Mouse (Mus musculus): ENCODE data around the gene Mcur1. TPM values are rescaled to one million over a fixed set of nuclear protein-coding genes. Genes with fewer than 3 reads are reported as not detected.
A peak's percentile ranks its signal among the peaks of the same experiment; 100 is the strongest.

Gene Mcur1
- total and polyA plus RNA-seq, 3 experiments, result 26.4 to 49.8 (median 43.9) TPM

DNA sequence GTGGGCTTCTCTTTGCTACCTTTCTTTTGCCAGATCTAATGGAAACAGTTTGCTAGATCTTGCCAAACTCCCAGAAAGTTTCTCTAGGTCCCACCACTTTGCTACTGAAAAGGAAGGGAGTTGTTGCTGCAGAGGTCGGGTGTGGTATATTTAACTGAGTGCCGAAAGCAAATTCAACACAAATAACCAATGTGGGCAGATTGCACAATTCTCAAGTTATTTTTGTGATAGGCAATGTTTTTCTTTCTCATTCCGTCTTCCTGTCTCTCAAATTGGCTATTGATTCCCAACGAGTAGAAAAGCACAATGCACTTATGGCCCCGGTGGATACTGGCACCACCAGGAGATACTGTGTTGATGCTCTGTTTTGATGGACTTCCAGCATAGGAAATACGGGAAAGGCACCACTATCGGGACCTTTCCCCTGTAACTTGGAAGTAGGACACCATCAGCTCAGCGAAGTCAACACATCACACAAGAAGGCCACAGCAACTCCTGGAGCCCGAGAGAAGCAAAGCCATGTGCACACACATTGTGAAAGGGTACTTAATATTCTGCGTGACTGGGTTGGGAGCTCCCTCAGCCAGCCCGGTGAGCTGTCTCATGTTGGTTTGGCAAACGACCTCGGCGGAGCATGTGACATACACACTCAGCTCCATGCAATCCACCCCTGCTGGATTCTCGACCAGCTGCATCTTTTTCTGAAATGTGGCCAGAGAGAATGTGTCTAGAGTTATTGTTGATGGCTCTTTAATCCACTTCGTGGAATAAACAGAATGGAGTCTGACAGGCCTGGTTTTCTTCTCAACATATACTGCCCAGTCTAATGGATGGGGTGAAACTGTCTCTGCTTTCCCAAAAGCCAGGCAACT is 35.3 kb downstream of the Mcur1 start:
- intact Hi-C loops (cut with DNase I), result no loop called here
- Histone ChIP-seq H3K4me3 (no peak overlapping the region), H3K79me2 (replicated peaks; ENCODE audit: control insufficient read depth, insufficient read depth, low read length) (no peaks in the 10 kb centered on the region), H3K36me3 (ENCODE audit: control insufficient read depth, insufficient read depth, low read length) (no peaks in the 10 kb centered on the region; the same call in 1 of the 2 replicates), H3K27ac (peak overlapping the region; percentile 78), H3K9ac (ENCODE audit: low read depth, low read length) (no peak overlapping the region), H3K27me3 (ENCODE audit: control insufficient read depth, insufficient read depth, low read length) (no peaks in the 10 kb centered on the region), H3K4me1 (ENCODE audit: control insufficient read depth, insufficient read depth, low read length) (peaks cover 17% of the 10 kb centered on the region)
- DNase-seq, result peak; percentile 64 to 79
- TF ChIP-seq EP300 (IDR thresholded peaks at IDR 0.05; ENCODE audit: insufficient read depth, low read depth, low read length) (peak; percentile 64; the same call in 1 of the 2 replicates), CTCF (IDR thresholded peaks at IDR 0.05) (peak; percentile 22; the same call in 1 of the 2 replicates), POLR2A (IDR thresholded peaks at IDR 0.05; ENCODE audit: insufficient read depth, low read depth, low read length) (no peak; the same call in 1 of the 2 replicates)
- 19% methylated on average over 16 of the region's 16 CpGs for WGBS

DNA sequence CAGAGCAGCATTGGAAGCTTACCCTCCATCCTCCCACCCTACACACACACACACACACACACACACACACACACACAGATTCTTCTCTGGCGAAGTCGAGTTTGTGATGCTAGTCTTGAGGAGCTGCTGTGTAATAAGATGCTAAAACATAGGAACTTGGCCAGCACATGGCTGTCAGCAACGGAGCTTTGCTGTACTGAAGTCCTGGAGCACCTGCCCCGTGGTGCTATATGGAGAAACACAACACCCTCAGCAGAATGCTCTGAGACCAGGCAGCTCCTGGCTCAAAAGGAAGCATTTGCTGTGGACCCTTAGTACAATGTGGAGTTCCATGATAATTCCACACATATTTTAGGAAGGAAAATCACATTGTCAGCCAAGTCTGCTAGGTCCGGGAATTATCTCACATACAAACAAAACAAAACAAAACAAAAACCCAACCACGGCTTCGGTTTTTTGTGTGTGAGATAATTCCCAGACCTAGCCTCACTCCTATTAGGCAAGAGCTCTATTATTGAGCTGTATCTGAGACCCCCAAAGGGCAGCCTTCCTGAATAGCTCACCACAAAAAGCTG is 36.0 kb downstream of the Mcur1 start:
- 25% methylated on average over 7 of the region's 7 CpGs for WGBS
- H3K4me1 ChIP-seq (ENCODE audit: control insufficient read depth, insufficient read depth, low read length), result peaks cover 17% of the 10 kb centered on the region
- no peaks in the 10 kb centered on the region; the same call in 1 of the 2 replicates for H3K36me3 ChIP-seq (ENCODE audit: control insufficient read depth, insufficient read depth, low read length)
- no peaks in the 10 kb centered on the region for H3K79me2 ChIP-seq (replicated peaks; ENCODE audit: control insufficient read depth, insufficient read depth, low read length)
- no peak overlapping the region for H3K9ac ChIP-seq (ENCODE audit: low read depth, low read length)
- peak in 1 of 2 experiments; percentile 17 for DNase-seq
- TF ChIP-seq EP300 (IDR thresholded peaks at IDR 0.05; ENCODE audit: insufficient read depth, low read depth, low read length), result 0 out of 2 replicates have a peak, but pooled peaks have one; percentile 17
- no peak; the same call in 1 of the 2 replicates for TF ChIP-seq POLR2A (IDR thresholded peaks at IDR 0.05; ENCODE audit: insufficient read depth, low read depth, low read length)
- TF ChIP-seq CTCF (IDR thresholded peaks at IDR 0.05), result no peak
- no peaks in the 10 kb centered on the region for H3K27me3 ChIP-seq (ENCODE audit: control insufficient read depth, insufficient read depth, low read length)
- H3K4me3 ChIP-seq, result no peak overlapping the region
- intact Hi-C loops (cut with DNase I), result no loop called here
- peak overlapping the region; percentile 78 for H3K27ac ChIP-seq

DNA sequence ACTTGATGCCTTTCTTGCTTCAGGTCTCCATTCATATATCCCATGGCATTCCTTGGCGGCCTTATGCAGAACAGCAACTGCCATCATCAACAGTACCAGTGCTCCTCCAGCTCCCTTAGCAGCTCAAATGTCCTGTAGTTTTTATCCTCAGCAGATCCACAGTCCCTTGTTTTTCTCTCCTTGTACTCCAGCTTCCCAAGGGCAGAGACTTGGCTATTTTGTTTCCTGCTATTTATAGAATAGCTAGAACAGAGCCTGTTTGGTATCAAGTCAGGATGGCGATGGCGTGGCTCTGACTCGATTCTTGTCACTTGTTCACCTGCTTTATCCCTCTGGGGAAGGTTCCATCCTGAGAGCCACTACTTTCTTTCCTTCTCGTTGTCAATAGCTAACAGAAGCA is 38.1 kb downstream of the Mcur1 start:
- no peak for TF ChIP-seq EP300 (IDR thresholded peaks at IDR 0.05; ENCODE audit: insufficient read depth, low read depth, low read length)
- no peak for TF ChIP-seq POLR2A (IDR thresholded peaks at IDR 0.05; ENCODE audit: insufficient read depth, low read depth, low read length)
- TF ChIP-seq CTCF (IDR thresholded peaks at IDR 0.05), result no peak
- peak in 1 of 2 experiments; percentile 14 for DNase-seq
- H3K79me2 ChIP-seq (replicated peaks; ENCODE audit: control insufficient read depth, insufficient read depth, low read length), result no peaks in the 10 kb centered on the region
- peaks cover 18% of the 10 kb centered on the region for H3K4me1 ChIP-seq (ENCODE audit: control insufficient read depth, insufficient read depth, low read length)
- H3K4me3 ChIP-seq, result no peak overlapping the region
- no peaks in the 10 kb centered on the region for H3K27me3 ChIP-seq (ENCODE audit: control insufficient read depth, insufficient read depth, low read length)
- intact Hi-C loops (cut with DNase I), result no loop called here
- H3K27ac ChIP-seq, result peak overlapping the region; percentile 81
- WGBS, result 59% methylated on average over 5 of the region's 5 CpGs
- no peaks in the 10 kb centered on the region; the same call in 1 of the 2 replicates for H3K36me3 ChIP-seq (ENCODE audit: control insufficient read depth, insufficient read depth, low read length)
- H3K9ac ChIP-seq (ENCODE audit: low read depth, low read length), result no peak overlapping the region

DNA sequence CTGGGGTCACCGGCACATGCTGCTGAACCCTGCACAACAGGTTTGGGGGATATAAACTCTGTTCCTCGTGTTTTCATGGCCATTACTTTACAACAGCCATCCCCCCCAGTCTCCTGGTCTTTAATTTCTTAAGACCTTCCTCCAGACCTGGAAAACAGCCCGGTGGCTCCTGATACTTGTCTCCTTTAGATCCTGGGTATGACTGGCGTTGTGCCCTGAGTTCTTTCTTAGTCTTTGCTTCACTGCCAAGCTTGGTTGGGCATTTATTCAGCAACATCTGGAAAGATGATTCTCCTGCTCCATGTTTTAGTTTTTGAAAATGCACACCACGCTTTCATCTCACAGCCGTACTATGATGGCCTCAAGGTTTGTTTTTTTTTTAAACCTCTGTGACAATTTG is 40.7 kb downstream of the Mcur1 start:
- TF ChIP-seq CTCF (IDR thresholded peaks at IDR 0.05) (no peak), EP300 (IDR thresholded peaks at IDR 0.05; ENCODE audit: insufficient read depth, low read depth, low read length) (no peak), POLR2A (IDR thresholded peaks at IDR 0.05; ENCODE audit: insufficient read depth, low read depth, low read length) (no peak)
- no peak overlapping the region for H3K4me3 ChIP-seq
- H3K9ac ChIP-seq (ENCODE audit: low read depth, low read length), result no peak overlapping the region
- H3K36me3 ChIP-seq (ENCODE audit: control insufficient read depth, insufficient read depth, low read length), result no peaks in the 10 kb centered on the region
- no peak overlapping the region for H3K27ac ChIP-seq
- intact Hi-C loops (cut with DNase I), result no loop called here
- no peaks in the 10 kb centered on the region for H3K27me3 ChIP-seq (ENCODE audit: control insufficient read depth, insufficient read depth, low read length)
- H3K79me2 ChIP-seq (replicated peaks; ENCODE audit: control insufficient read depth, insufficient read depth, low read length), result no peaks in the 10 kb centered on the region
- peaks cover 8% of the 10 kb centered on the region for H3K4me1 ChIP-seq (ENCODE audit: control insufficient read depth, insufficient read depth, low read length)
- DNase-seq, result no peak
- WGBS, result 65% methylated on average over 6 of the region's 6 CpGs

DNA sequence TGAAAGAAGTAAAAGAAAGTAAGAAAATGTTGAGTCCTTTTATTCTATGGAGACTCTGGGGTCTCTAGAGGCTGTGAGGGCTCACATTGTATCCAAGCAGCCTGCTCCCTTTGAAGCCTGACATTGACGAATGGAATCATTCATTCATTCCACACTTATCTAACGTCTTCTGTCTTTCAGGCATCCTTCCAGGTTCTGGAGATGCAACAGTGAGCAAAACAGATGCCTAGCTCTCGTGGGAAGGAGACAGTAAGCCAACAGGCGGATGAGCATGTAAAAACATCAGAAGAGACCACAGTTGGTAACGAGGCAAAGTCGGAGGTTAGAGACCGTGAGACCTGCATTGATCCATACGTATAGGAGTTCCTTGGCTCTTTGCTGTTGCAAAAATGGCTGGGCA is 42.6 kb downstream of the Mcur1 start:
- WGBS, result 64% methylated on average over 8 of the region's 8 CpGs
- no peak for DNase-seq
- Histone ChIP-seq H3K4me3 (no peak overlapping the region), H3K27me3 (ENCODE audit: control insufficient read depth, insufficient read depth, low read length) (no peaks in the 10 kb centered on the region), H3K79me2 (replicated peaks; ENCODE audit: control insufficient read depth, insufficient read depth, low read length) (no peaks in the 10 kb centered on the region), H3K9ac (ENCODE audit: low read depth, low read length) (no peak overlapping the region), H3K4me1 (ENCODE audit: control insufficient read depth, insufficient read depth, low read length) (peaks cover 3% of the 10 kb centered on the region), H3K27ac (no peak overlapping the region; the same call in 1 of the 2 replicates), H3K36me3 (ENCODE audit: control insufficient read depth, insufficient read depth, low read length) (no peaks in the 10 kb centered on the region)
- TF ChIP-seq POLR2A (IDR thresholded peaks at IDR 0.05; ENCODE audit: insufficient read depth, low read depth, low read length) (no peak), EP300 (IDR thresholded peaks at IDR 0.05; ENCODE audit: insufficient read depth, low read depth, low read length) (no peak), CTCF (IDR thresholded peaks at IDR 0.05) (no peak)
- intact Hi-C loops (cut with DNase I), result no loop called here

Measured in heart, adult 2 months (tissue).